Mouse (Mus musculus): Measurements from ENCODE around the gene Rhag.

DNA sequence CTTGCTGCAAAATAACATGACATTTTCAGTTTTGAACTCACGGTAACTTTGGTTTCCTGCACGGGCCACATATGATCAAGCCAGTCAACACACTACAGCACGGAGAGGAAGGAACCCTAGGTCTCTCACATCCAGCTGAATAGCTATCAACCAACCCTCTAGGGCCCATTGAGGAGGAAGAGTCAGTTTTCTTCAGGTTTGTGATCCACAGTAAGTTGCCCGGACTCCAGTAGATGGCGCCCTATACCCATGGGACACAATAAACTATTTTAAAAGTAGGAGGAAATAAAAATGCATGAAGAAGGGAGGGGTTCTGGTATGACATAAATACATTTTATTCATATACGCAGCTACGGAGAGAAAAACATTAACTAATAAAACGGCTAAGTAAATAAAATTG is 13.6 kb downstream of the Rhag start:
- TF ChIP-seq CTCF (IDR thresholded peaks at IDR 0.05; ENCODE audit: borderline replicate concordance, insufficient read depth, low read length) (no peak), POLR2A (IDR thresholded peaks at IDR 0.05; ENCODE audit: low read depth, low read length) (no peak)
